Mouse (Mus musculus): Measurements from ENCODE around the gene B4galnt1.

- TF ChIP-seq CTCF (conservative IDR thresholded peaks at IDR 0.05; ENCODE audit: low read length) (no peak), POU5F1 (IDR thresholded peaks at IDR 0.05; ENCODE audit: borderline replicate concordance, low read length) (no peak)
Measured at GRCm38 (mm10) chr10:127154241-127154640, 10.8 kb upstream of the B4galnt1 start.

All from E14TG2a.4 (cell line).